Mouse (Mus musculus): ENCODE results near the gene BC024978.

DNA sequence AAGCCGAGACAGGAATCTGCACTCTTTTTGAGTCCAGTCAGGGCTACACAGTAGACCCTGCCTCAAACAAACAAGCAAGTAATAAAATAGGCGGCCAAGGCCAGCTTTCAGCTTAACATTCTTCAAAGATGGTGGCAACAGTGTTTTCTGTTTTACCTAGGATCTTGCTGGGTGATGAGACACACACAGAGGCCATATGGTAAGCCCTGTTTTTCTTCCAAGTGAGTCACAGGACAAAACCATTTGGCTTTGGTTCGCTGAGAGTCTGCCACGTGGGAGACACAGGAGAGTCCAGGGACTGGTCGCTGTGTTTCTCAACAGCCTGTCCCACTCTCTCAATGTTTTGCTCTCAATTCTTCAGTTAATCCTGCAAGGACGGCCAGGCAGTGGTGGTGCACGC, 23.0 kb downstream of the BC024978 start:
- TF ChIP-seq GATA1 (IDR thresholded peaks at IDR 0.05; ENCODE audit: borderline replicate concordance, low read length) (no peak), FLI1 (IDR thresholded peaks at IDR 0.05; ENCODE audit: low read length) (no peak)
